Mouse (Mus musculus) splenic B cell, adult 2 months (primary cell): ENCODE data around the gene Olfr801.

ENCODE experiments used
- DNase-seq: peaks from one replicate; pipeline ENCODE4 v3.0.0-alpha.2; 2011; ENCODE audit warnings: low read depth, low spot score
- H3K27me3 ChIP-seq: 2 replicates; pipeline ENCODE4 v1.6.1; 2012; ENCODE audit warnings: mild to moderate bottlenecking, low read length, moderate library complexity, mixed read lengths; ENCODE audit not compliant: control insufficient read depth, poor library complexity, insufficient read depth, severe bottlenecking
- H3K36me3 ChIP-seq: 2 replicates; pipeline ENCODE4 v1.6.1; 2012; ENCODE audit warnings: mild to moderate bottlenecking, low read length, moderate library complexity, mixed read lengths; ENCODE audit not compliant: control insufficient read depth, poor library complexity, insufficient read depth, severe bottlenecking

Gene Olfr801

DNA sequence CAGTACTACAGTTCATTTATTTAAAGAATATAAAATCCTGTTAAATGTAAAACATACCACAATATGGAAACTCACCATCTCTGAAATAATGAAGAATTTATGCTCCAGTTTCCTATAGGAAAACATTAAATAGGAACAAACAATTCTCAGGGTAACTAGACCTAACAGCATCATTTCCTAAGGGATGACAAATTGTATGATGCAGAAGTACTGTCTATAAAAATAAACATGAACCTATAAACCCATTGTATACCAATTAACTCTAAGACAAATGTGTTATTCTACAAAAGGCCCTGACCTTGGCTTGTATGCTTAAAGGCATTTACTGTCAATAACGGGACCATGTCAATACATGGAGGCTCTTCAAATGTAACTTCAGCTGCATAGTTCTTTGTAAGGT, at the start of gene Olfr801:
Gene Olfr801, minus strand, starts transcription at position 101 of the 400 bp plus-strand sequence.
- no peak for DNase-seq
- no peaks in the 10 kb centered on the region for H3K36me3 ChIP-seq
- H3K27me3 ChIP-seq, result no peaks in the 10 kb centered on the region

DNA sequence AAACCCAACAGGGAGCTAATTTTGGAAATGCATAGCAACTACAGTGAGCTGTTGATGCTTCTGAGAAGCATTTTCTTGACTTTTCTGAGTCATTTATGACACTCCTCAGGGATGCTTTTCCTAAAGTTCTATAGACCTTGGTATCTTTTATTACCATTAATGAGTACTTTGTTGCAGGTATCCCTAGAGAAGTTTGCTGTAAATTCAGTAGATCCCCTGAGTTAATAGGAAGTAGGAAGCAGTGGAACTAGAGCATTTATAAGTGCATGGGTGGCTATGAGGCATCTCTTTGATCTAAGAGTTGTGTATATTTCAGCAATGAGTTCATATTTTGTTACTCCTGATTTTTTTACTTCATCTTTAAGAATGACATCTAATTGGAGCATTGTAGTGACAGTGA, 29.2 kb upstream of the Olfr801 start, which contains the start of gene Olfr804:
Gene Olfr804, plus strand, starts transcription at position 301 of the 400 bp plus-strand sequence.
- no peak for DNase-seq
- no peaks in the 10 kb centered on the region for H3K36me3 ChIP-seq
- no peaks in the 10 kb centered on the region for H3K27me3 ChIP-seq

GRCm38 (mm10) chr10:129694186-129694585, 20.5 kb upstream of the Olfr801 start, which contains the start of gene Olfr803:
Olfr803 (minus strand) TSS chr10:129694286.
- Histone ChIP-seq H3K27me3 (no peaks in the 10 kb centered on the region), H3K36me3 (no peaks in the 10 kb centered on the region)
- DNase-seq, result no peak

DNA sequence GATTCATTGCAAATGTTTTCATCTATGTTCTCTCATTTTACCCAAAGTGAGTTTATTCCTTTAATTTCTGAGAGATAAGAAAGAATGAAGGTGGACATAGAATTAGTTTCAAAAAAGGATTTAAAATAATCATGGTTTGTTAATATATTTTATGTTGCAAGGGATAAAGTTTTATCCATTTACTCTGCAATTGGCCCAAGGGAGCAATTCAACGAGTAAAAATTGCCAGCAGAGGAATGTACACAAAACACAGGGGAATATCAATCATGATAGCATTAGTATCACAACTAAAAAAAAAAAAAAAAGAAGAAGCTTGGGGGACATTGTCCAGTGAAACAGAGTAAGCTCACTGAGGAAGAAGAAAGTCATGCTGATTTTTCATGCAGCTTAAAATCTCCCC, 14.4 kb upstream of the Olfr801 start, which contains the start of gene Olfr802:
Gene Olfr802, minus strand, starts transcription at position 101 of the 400 bp plus-strand sequence.
- DNase-seq, result no peak
- Histone ChIP-seq H3K27me3 (no peaks in the 10 kb centered on the region), H3K36me3 (no peaks in the 10 kb centered on the region)

GRCm38 (mm10) chr10:129657394-129657793, 16.3 kb downstream of the Olfr801 start, which contains the start of gene Olfr800:
Olfr800 (plus strand) TSS chr10:129657694.
- Histone ChIP-seq H3K36me3 (no peaks in the 10 kb centered on the region), H3K27me3 (no peaks in the 10 kb centered on the region)
- no peak for DNase-seq

DNA sequence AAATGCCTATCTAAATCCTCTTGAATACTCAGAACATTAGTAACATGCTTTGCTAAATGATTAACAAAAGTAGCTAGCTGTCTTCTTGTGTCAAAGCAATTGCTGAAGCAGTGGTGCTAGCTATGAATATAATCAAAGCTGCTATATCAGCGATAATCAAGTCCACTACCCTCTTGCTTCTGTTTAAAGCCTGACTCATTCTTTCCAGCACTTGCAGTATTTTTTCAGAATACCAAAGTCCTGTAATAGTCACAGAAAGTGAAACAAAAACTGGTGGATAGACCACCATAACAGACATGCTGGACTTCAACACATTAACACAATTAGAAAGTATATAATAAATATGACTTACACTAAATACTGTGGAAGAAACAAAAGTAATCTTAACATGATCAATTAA, 21.9 kb downstream of the Olfr801 start:
- no peak for DNase-seq

DNA sequence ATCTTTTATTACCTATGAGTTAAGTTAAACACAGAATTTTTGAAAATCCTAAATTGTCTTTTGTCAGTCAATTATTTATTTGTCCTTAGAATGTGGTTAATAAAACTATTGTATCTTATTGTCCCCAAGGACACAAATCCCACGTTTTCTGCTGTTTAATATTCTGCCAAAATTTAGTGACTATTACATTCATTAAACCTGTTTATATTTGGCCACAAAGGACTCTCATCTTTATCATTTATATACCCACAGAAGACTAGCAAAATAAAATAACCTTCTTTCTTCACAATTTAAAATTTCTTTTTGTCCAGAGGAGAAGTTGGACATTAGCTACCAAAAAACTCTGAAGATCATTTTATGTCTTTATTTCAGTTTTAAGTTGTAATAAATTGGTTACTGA, 36.5 kb downstream of the Olfr801 start, which contains the start of gene Olfr799:
Gene Olfr799, plus strand, starts transcription at position 301 of the 400 bp plus-strand sequence.
- H3K36me3 ChIP-seq, result no peaks in the 10 kb centered on the region
- H3K27me3 ChIP-seq, result no peaks in the 10 kb centered on the region
- DNase-seq, result no peak

More for the DNA sequence above, 21.9 kb downstream of the Olfr801 start:
- H3K36me3 ChIP-seq, result no peaks in the 10 kb centered on the region
- no peaks in the 10 kb centered on the region for H3K27me3 ChIP-seq

DNA sequence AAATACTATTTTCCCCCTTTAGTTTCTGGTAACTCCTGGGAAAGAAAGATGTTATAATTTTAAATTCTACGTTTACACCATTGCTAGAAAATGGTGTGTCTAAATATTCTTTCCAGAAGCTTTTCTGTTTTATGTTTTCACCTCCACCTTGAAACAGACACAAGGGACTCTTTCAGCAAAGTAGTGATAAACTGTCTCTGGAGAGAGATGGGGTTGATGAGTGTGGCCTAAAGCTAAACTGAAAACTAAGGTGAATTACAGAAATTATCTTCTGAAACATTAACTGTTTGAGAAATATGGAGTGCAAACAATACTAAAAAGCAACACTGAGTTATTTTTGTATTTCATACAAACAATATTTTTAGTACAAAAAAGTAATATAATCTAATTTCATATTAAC, 45.8 kb downstream of the Olfr801 start, which contains the start of gene Olfr798:
Gene Olfr798, minus strand, starts transcription at position 101 of the 400 bp plus-strand sequence.
- Histone ChIP-seq H3K36me3 (no peaks in the 10 kb centered on the region), H3K27me3 (no peaks in the 10 kb centered on the region)
- no peak for DNase-seq

- DNase-seq, result no peak
- Histone ChIP-seq H3K36me3 (no peaks in the 10 kb centered on the region), H3K27me3 (no peaks in the 10 kb centered on the region)
Observed at GRCm38 (mm10) chr10:129623251-129623650, 50.4 kb downstream of the Olfr801 start.

GRCm38 (mm10) chr10:129621724-129622123, 51.9 kb downstream of the Olfr801 start:
- no peaks in the 10 kb centered on the region for H3K27me3 ChIP-seq
- no peak for DNase-seq
- no peaks in the 10 kb centered on the region for H3K36me3 ChIP-seq
